Mouse (Mus musculus): ENCODE measurements around the gene Usp2. TPM values are rescaled to one million over a fixed set of nuclear protein-coding genes. Genes with fewer than 3 reads are reported as not detected.

The Usp2 gene
- polyA plus RNA-seq, 1 experiment = 597 TPM

DNA sequence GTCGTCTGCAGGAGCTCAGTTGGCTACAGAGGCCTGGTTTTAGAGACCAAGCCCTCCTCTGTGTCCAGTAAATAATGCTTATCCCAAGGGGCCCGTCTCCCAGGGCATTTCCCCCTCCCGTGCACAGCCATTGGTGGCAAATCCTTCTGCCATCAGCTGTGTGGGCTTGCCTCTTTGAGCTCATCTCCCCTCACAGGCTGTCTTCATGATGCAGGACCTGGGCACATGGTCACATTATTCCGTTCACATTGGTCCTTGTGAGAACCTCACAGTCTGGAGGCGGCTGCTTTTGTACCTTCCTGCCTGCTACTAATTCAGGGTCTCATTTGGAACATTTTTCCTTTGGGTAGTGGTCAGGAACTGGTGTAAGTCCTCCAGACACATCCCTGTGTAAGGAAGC, 75.1 kb downstream of the Usp2 start:
- Histone ChIP-seq H3K27me3 (ENCODE audit: control insufficient read depth, insufficient read depth, low read length) (no peaks in the 10 kb centered on the region), H3K27ac (ENCODE audit: control insufficient read depth, insufficient read depth, low read depth, low read length) (no peak overlapping the region), H3K4me3 (ENCODE audit: control insufficient read depth, low read depth, low read length) (no peak overlapping the region), H3K4me1 (ENCODE audit: control insufficient read depth, insufficient read depth, low read length) (no peaks in the 10 kb centered on the region), H3K36me3 (ENCODE audit: control insufficient read depth, insufficient read depth, low read length) (no peaks in the 10 kb centered on the region)
- TF ChIP-seq CTCF (IDR thresholded peaks at IDR 0.05; ENCODE audit: control insufficient read depth, insufficient read depth, insufficient replicate concordance, low read depth, low read length) (no peak), POLR2A (IDR thresholded peaks at IDR 0.05; ENCODE audit: control insufficient read depth, low read depth, low read length) (no peak)

DNA sequence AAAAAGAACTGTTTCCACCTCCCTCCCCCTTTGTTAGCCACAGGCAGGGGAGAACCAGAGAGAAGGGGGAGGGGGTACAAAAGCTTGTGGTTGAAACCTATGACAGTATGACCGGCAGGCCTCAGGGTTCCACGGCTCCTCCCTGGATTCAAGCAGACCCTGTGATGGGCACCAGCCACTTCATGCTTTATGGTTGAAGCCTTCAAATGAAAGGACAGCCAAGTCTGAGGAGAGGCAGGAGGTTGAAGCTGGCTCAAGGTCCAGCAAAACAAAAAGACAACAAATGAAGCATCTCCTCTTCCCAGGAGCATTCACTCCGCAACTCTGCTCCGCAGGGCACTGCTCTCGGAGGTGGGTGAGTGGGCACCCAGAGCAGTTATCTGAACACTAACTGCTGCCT, 76.6 kb downstream of the Usp2 start:
- no peaks in the 10 kb centered on the region for H3K4me1 ChIP-seq (ENCODE audit: control insufficient read depth, insufficient read depth, low read length)
- H3K4me3 ChIP-seq (ENCODE audit: control insufficient read depth, low read depth, low read length) = no peak overlapping the region
- H3K27me3 ChIP-seq (ENCODE audit: control insufficient read depth, insufficient read depth, low read length) = no peaks in the 10 kb centered on the region
- H3K36me3 ChIP-seq (ENCODE audit: control insufficient read depth, insufficient read depth, low read length) = no peaks in the 10 kb centered on the region
- TF ChIP-seq CTCF (IDR thresholded peaks at IDR 0.05; ENCODE audit: control insufficient read depth, insufficient read depth, insufficient replicate concordance, low read depth, low read length) (no peak), POLR2A (IDR thresholded peaks at IDR 0.05; ENCODE audit: control insufficient read depth, low read depth, low read length) (no peak)
- H3K27ac ChIP-seq (ENCODE audit: control insufficient read depth, insufficient read depth, low read depth, low read length) = no peak overlapping the region; the same call in 1 of the 2 replicates

DNA sequence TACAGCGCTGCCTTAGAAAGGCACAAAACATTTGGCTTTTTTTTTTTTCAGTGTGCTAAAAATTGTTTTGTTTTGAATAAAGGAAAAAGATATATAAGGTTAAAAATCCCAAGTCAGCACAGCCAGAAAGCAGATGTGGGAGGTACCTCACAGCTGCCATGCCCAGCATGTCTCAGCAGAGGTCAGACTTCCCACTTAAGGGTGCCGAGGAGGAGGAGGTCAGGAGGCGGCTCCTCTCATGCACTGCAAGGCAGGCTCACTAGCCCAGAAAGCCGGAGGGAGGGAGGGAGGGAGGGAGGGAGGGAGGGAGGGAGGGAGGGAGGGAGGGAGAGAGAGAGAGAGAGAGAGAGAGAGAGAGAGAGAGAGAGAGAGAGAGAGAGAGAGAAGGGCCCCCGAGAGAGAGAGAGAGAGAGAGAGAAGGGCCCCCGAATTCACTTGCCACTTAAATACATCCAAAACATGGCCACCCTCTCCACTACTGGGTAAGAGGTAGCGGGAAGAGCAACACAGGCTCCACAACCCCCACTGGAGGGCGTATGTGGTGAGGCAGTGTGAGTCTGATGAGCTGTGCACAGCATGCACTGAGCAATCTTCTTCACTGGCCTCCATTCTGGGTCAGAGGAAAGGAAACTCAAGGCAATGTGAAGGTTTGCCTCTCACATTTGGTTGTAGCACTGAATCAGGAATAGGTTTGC, 77.3 kb downstream of the Usp2 start:
- Histone ChIP-seq H3K27me3 (ENCODE audit: control insufficient read depth, insufficient read depth, low read length) (no peaks in the 10 kb centered on the region), H3K27ac (ENCODE audit: control insufficient read depth, insufficient read depth, low read depth, low read length) (no peak overlapping the region), H3K4me3 (ENCODE audit: control insufficient read depth, low read depth, low read length) (no peak overlapping the region), H3K4me1 (ENCODE audit: control insufficient read depth, insufficient read depth, low read length) (no peaks in the 10 kb centered on the region), H3K36me3 (ENCODE audit: control insufficient read depth, insufficient read depth, low read length) (no peaks in the 10 kb centered on the region)
- TF ChIP-seq CTCF (IDR thresholded peaks at IDR 0.05; ENCODE audit: control insufficient read depth, insufficient read depth, insufficient replicate concordance, low read depth, low read length) (peak; percentile 21; the same call in 1 of the 2 replicates), POLR2A (IDR thresholded peaks at IDR 0.05; ENCODE audit: control insufficient read depth, low read depth, low read length) (no peak)

DNA sequence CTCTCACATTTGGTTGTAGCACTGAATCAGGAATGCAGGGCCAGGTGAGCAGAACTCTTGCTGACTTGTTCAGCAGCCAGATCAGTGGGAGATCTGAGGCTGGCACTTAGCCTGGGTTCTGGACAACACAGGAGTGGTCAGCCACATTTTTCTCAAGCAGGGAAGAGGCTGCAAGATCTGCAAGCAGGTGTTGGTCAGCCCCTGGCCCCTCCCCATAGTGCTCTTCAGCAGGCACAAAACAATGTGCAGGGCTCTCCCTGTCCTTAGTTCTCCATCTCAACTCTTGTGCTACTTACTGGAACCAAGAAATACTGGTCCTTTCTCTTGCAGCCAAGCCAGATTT, 77.9 kb downstream of the Usp2 start:
- H3K27ac ChIP-seq (ENCODE audit: control insufficient read depth, insufficient read depth, low read depth, low read length) = no peak overlapping the region

More for the DNA sequence above, 77.9 kb downstream of the Usp2 start:
- TF ChIP-seq CTCF (IDR thresholded peaks at IDR 0.05; ENCODE audit: control insufficient read depth, insufficient read depth, insufficient replicate concordance, low read depth, low read length) = no peak
- TF ChIP-seq POLR2A (IDR thresholded peaks at IDR 0.05; ENCODE audit: control insufficient read depth, low read depth, low read length) = no peak
- no peaks in the 10 kb centered on the region for H3K27me3 ChIP-seq (ENCODE audit: control insufficient read depth, insufficient read depth, low read length)
- no peaks in the 10 kb centered on the region for H3K4me1 ChIP-seq (ENCODE audit: control insufficient read depth, insufficient read depth, low read length)
- no peaks in the 10 kb centered on the region for H3K36me3 ChIP-seq (ENCODE audit: control insufficient read depth, insufficient read depth, low read length)
- H3K4me3 ChIP-seq (ENCODE audit: control insufficient read depth, low read depth, low read length) = no peak overlapping the region

Other genes with a start within 250 kb of the Usp2 start
- gene Thy1, start 23.6 kb upstream of the Usp2 start, polyA plus RNA-seq (2012; rRNA removed) = 0.36 and 0.95 TPM in 2 replicates
- 1.4 and 3.4 TPM in 2 replicates for gene Mfrp, start 34.7 kb downstream of the Usp2 start, polyA plus RNA-seq (2012; rRNA removed)
- gene C1qtnf5, start 40.2 kb downstream of the Usp2 start, polyA plus RNA-seq (2012; rRNA removed) = 2.0 and 3.1 TPM in 2 replicates
- gene Gm49380, start 46.5 kb downstream of the Usp2 start, polyA plus RNA-seq (2012; rRNA removed) = 1.2 and 1.6 TPM in 2 replicates
- 37.5 and 38.3 TPM in 2 replicates for gene Rnf26, start 46.5 kb downstream of the Usp2 start, polyA plus RNA-seq (2012; rRNA removed)
- 14.1 and 14.3 TPM in 2 replicates for gene Mcam, start 67.4 kb downstream of the Usp2 start, polyA plus RNA-seq (2012; rRNA removed)
- 45.5 and 47.9 TPM in 2 replicates for gene Cbl, start 167.0 kb downstream of the Usp2 start, polyA plus RNA-seq (2012; rRNA removed)
- gene Ccdc153, start 173.7 kb downstream of the Usp2 start, polyA plus RNA-seq (2012; rRNA removed) = 0.61 and 0.69 TPM in 2 replicates
- gene Pdzd3, start 184.4 kb downstream of the Usp2 start, polyA plus RNA-seq (2012; rRNA removed) = 0.11 TPM in 1 of 2 replicates, not detected in the other
- gene Nlrx1, start 201.6 kb downstream of the Usp2 start, polyA plus RNA-seq (2012; rRNA removed) = 1.3 and 1.6 TPM in 2 replicates
- gene Abcg4, start 221.6 kb downstream of the Usp2 start, polyA plus RNA-seq (2012; rRNA removed) = 0.58 and 0.89 TPM in 2 replicates
- 13.1 and 16.0 TPM in 2 replicates for gene Hinfp, start 238.7 kb downstream of the Usp2 start, polyA plus RNA-seq (2012; rRNA removed)